Mouse (Mus musculus) midbrain, embryonic 14.5 days (tissue): Measurements from ENCODE around the gene Plekho1. TPM values are rescaled to one million over a fixed set of nuclear protein-coding genes. Genes with fewer than 3 reads are reported as not detected.
A peak's percentile ranks its signal among the peaks of the same experiment; 100 is the strongest.
"Not testable (repeated sequence)": the region's sequence is repeated elsewhere in the genome, so short reads cannot be mapped to it uniquely, and the experiment has no call there.

Experiments used
- ATAC-seq: fragments of 200-750 bp; cut with Nextera tagmentation; 2 replicates; pipeline ENCODE4 v1.8.0; 2017; ENCODE audit warnings: moderate number of reproducible peaks, moderate library complexity; ENCODE audit not compliant: low FRiP score, low TSS enrichment
- DNase-seq: peaks from one replicate; pipeline ENCODE4 v3.0.0-alpha.2; 2015
- H3K27ac ChIP-seq: fragments of 300-500 bp; sonication (generic); replicated peaks from 2 replicates; pipeline ENCODE4 v1.5.1; 2014; ENCODE audit warnings: mild to moderate bottlenecking, low read depth, low read length, moderate library complexity
- H3K27me3 ChIP-seq: fragments of 300-500 bp; sonication (generic); 2 replicates; pipeline ENCODE4 v1.6.1; 2014; ENCODE audit warnings: low read length, control low read depth, mixed read lengths; ENCODE audit not compliant: control insufficient read depth, insufficient read depth
- H3K36me3 ChIP-seq: fragments of 300-500 bp; sonication (generic); 2 replicates; pipeline ENCODE4 v1.6.1; 2014; ENCODE audit warnings: low read length, control low read depth; ENCODE audit not compliant: control insufficient read depth, insufficient read depth
- H3K4me1 ChIP-seq: fragments of 300-500 bp; sonication (generic); 2 replicates; pipeline ENCODE4 v1.6.1; 2014; ENCODE audit warnings: mild to moderate bottlenecking, antibody characterized with exemption, low read length, control low read depth; ENCODE audit not compliant: control insufficient read depth, insufficient read depth
- H3K4me2 ChIP-seq: fragments of 300-500 bp; sonication (generic); 2 replicates; pipeline ENCODE4 v1.6.1; 2014; ENCODE audit warnings: mild to moderate bottlenecking, low read length, moderate library complexity
- H3K4me3 ChIP-seq: fragments of 300-500 bp; sonication (generic); replicated peaks from 2 replicates; pipeline ENCODE4 v1.5.1; 2014; ENCODE audit warnings: low read depth, low read length
- H3K9ac ChIP-seq: fragments of 300-500 bp; sonication (generic); replicated peaks from 2 replicates; pipeline ENCODE4 v1.6.1; 2014; ENCODE audit warnings: mild to moderate bottlenecking, low read length, moderate library complexity
- H3K9me3 ChIP-seq: fragments of 300-500 bp; sonication (generic); 2 replicates; pipeline ENCODE4 v1.6.1; 2016; ENCODE audit warnings: low read length, control low read depth, mixed read lengths; ENCODE audit not compliant: control insufficient read depth
- WGBS: fragments of 180-500 bp; shearing (Covaris S2); extraction: QIAGEN DNeasy Blood & Tissue Kit; methylation state at CpG from one replicate; pipeline ENCODE4 v1.1.7; 2014; 5-methylcytosine and 5-hydroxymethylcytosine counted together
- polyA plus RNA-seq: library from polyadenylated mRNA; unstranded; fragments of >200 nt; fragmentation: Nextera tagmentation; extraction: Ambion mirVana; gene quantifications from 2 replicates; pipeline ENCODE4 v1.2.1, GENCODE M21; 2014

Gene Plekho1
- polyA plus RNA-seq, 1 experiment from 2014 or later: 63.5 TPM

- ATAC-seq (no peak), DNase-seq (peak; percentile 31)
- Histone ChIP-seq H3K36me3 (no peaks in the 10 kb centered on the region), H3K27me3 (no peaks in the 10 kb centered on the region), H3K4me3 (no peak overlapping the region), H3K4me2 (no peak overlapping the region), H3K27ac (no peak overlapping the region), H3K9ac (no peak overlapping the region), H3K9me3 (no peaks in the 10 kb centered on the region), H3K4me1 (peaks cover 8% of the 10 kb centered on the region)
- WGBS: 75% methylated on average over 9 of the region's 9 CpGs
Measured at GRCm38 (mm10) chr3:95978265-95978664, 17.5 kb downstream of the Plekho1 start.

- not testable (repeated sequence) for H3K9me3 ChIP-seq, DNase-seq, ATAC-seq, H3K27ac ChIP-seq, H3K9ac ChIP-seq, H3K27me3 ChIP-seq, H3K4me2 ChIP-seq, H3K4me3 ChIP-seq, H3K36me3 ChIP-seq
- H3K4me1 ChIP-seq: peaks cover 14% of the 10 kb centered on the region
- WGBS: 95% methylated on average over 7 of the region's 7 CpGs
Measured at GRCm38 (mm10) chr3:95977587-95977986, 18.2 kb downstream of the Plekho1 start.

- Histone ChIP-seq H3K4me2 (no peak overlapping the region), H3K9ac (no peak overlapping the region), H3K27ac (no peak overlapping the region), H3K4me3 (no peak overlapping the region), H3K27me3 (no peaks in the 10 kb centered on the region), H3K36me3 (no peaks in the 10 kb centered on the region), H3K4me1 (peaks cover 16% of the 10 kb centered on the region), H3K9me3 (no peaks in the 10 kb centered on the region)
- no peak for ATAC-seq
- DNase-seq: no peak
- 68% methylated on average over 3 of the region's 3 CpGs for WGBS
Measured at GRCm38 (mm10) chr3:95977079-95977478, 18.7 kb downstream of the Plekho1 start.

GRCm38 (mm10) chr3:95972873-95973634, 22.7 kb downstream of the Plekho1 start:
- peak; percentile 82 for DNase-seq
- ATAC-seq: peak; percentile 74
- no peaks in the 10 kb centered on the region for H3K36me3 ChIP-seq
- H3K27ac ChIP-seq: peak overlapping the region; percentile 74
- no peaks in the 10 kb centered on the region for H3K27me3 ChIP-seq
- WGBS: 2% methylated on average over 34 of the region's 34 CpGs
- peak overlapping the region; percentile 59 for H3K4me2 ChIP-seq
- H3K9ac ChIP-seq: peak overlapping the region; percentile 44; the same call in 1 of the 2 replicates
- no peaks in the 10 kb centered on the region for H3K9me3 ChIP-seq
- peak overlapping the region; percentile 26 for H3K4me3 ChIP-seq
- H3K4me1 ChIP-seq: peaks cover 16% of the 10 kb centered on the region

GRCm38 (mm10) chr3:95972251-95972872, 23.4 kb downstream of the Plekho1 start:
- no peak; the same call in 1 of the 2 replicates for ATAC-seq
- Histone ChIP-seq H3K4me2 (peak overlapping the region; percentile 59), H3K36me3 (no peaks in the 10 kb centered on the region), H3K9ac (peak overlapping the region; percentile 44; the same call in 1 of the 2 replicates), H3K4me1 (peaks cover 16% of the 10 kb centered on the region), H3K27ac (peak overlapping the region; percentile 74), H3K27me3 (no peaks in the 10 kb centered on the region), H3K9me3 (no peaks in the 10 kb centered on the region), H3K4me3 (peak overlapping the region; percentile 26)
- WGBS: 78% methylated on average over 12 of the region's 12 CpGs
- no peak for DNase-seq

GRCm38 (mm10) chr3:95970661-95971060, 25.1 kb downstream of the Plekho1 start:
- DNase-seq, H3K27ac ChIP-seq, ATAC-seq, H3K27me3 ChIP-seq, H3K36me3 ChIP-seq, H3K9ac ChIP-seq, H3K9me3 ChIP-seq, H3K4me2 ChIP-seq, H3K4me3 ChIP-seq: not testable (repeated sequence)
- 56% methylated on average over 5 of the region's 7 CpGs for WGBS
- peaks cover 16% of the 10 kb centered on the region for H3K4me1 ChIP-seq

- Histone ChIP-seq H3K9ac (no peak overlapping the region), H3K4me3 (no peak overlapping the region), H3K9me3 (no peaks in the 10 kb centered on the region), H3K4me1 (peaks cover 16% of the 10 kb centered on the region), H3K36me3 (no peaks in the 10 kb centered on the region), H3K27ac (no peak overlapping the region), H3K4me2 (no peak overlapping the region), H3K27me3 (no peaks in the 10 kb centered on the region)
- no peak for DNase-seq
- 85% methylated on average over 1 of the region's 1 CpGs for WGBS
- ATAC-seq: no peak
Measured at GRCm38 (mm10) chr3:95969277-95969676, 26.5 kb downstream of the Plekho1 start.

- DNase-seq: peak; percentile 84
- H3K4me3 ChIP-seq: no peak overlapping the region
- no peaks in the 10 kb centered on the region for H3K27me3 ChIP-seq
- ATAC-seq: no peak
- no peaks in the 10 kb centered on the region for H3K4me1 ChIP-seq
- H3K4me2 ChIP-seq: peak overlapping the region; percentile 45
- WGBS: 16% methylated on average over 7 of the region's 7 CpGs
- no peak overlapping the region for H3K27ac ChIP-seq
- H3K9me3 ChIP-seq: no peaks in the 10 kb centered on the region
- no peaks in the 10 kb centered on the region for H3K36me3 ChIP-seq
- H3K9ac ChIP-seq: no peak overlapping the region
Measured at GRCm38 (mm10) chr3:95965518-95966451, 30.0 kb downstream of the Plekho1 start.
